Mouse (Mus musculus) naive thymus-derived CD4-positive, alpha-beta T cell, adult 5 months (primary cell): ENCODE measurements around the gene Gnb3. TPM values are rescaled to one million over a fixed set of nuclear protein-coding genes. Genes with fewer than 3 reads are reported as not detected.

Experiments
- polyA plus RNA-seq: library from polyadenylated mRNA; unstranded; fragments of 100-300 nt; shearing (Covaris generic); gene quantifications from one replicate; pipeline ENCODE4 v1.2.1, GENCODE M21; 2017

Gnb3 gene
- polyA plus RNA-seq = not detected

DNA sequence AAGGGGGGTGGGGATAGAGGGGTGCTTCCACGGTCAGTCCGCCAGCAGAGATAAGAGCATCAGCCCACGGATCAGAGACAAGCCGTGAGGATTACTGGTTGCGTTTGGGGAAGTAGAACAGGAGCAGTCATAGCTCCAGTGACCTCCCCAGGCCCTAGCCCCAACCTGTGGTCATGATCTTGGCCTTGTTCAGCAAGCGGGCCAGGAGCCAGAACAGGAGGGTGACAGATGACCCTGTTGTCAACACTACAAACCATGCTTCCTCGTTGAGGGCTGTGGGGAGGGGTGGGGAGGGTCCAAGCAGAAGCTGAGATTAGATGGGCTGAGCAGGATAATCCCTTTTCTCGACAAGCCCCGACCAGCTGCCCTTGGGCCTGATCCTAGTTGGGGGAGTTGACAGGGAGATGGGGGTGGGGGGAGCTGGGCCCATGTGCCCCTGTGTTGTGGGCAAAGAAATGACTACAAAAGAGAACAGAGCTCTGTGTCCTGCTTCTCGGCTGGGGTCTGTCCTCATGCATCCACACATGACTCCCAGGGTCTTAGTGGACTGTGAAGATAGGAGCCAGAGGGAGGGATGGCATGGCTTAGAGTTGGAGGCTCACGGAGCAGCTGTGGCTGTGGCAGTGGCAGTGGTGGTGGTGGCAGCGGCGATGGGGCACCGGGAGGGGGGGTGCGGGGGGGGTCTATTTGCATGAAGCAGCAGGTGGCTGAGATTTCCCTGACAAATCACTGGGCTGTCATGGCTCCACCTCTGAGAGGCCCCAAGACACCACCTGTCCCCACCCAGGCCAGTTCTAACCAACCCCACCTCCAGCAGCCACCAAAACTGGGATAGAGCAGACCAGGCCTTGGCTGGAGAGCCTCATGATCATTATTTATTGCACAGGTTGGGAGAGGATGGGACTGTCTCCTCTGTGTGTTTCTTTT is at the start of gene Gnb3:
Gene Gnb3, minus strand, starts transcription at position 35 of the 927 bp plus-strand sequence.

GRCm38 (mm10) chr6:124887986-124888385 is 47.9 kb upstream of the Gnb3 start, which contains the start of gene Cd4:
Gene Cd4, minus strand, starts transcription at chr6:124888221.

DNA sequence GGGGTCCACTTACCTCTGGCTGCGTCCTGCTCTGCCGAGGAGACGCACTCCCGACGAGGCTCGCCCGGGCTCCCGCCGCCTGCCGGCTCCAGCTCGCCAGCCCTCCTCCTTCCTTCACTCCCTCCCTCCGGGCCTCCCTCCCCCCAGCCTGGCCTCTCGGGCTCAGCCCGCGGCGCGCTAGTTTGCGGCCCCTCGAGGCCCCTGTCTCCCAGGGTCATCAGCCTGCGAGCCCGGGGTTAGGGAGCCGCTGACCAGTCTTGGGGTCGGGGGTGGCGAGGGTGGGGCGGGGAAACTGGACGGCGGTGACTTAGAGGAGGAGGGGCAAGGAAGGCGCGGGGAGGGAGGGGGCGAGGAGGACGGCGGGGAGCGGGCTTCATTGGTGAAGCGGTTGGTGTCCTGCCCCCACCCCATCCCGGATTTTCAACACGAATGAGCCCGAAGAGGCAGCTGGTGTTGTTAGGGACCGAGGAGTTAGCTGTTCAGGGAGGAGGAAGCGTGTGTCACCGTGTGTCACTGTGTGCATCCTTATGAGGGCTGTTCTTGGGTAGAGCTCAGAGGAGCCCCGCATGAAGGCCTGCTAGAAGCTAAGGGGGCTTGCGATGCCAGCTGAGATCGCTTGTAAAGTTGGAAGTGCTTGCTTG is 23.7 kb upstream of the Gnb3 start, which contains the start of gene Gpr162:
Gene Gpr162, minus strand, starts transcription at position 326 of the 641 bp plus-strand sequence.

GRCm38 (mm10) chr6:124856916-124857839 is 17.1 kb upstream of the Gnb3 start, which contains the start of gene P3h3:
Gene P3h3, minus strand, starts transcription at chr6:124857752.

GRCm38 (mm10) chr6:124828868-124829798 is 10.9 kb downstream of the Gnb3 start, which contains the start of the genes Usp5 and Cdca3:
Gene Usp5, minus strand, starts transcription at chr6:124829484.
Gene Cdca3, plus strand, starts transcription at chr6:124829547.

GRCm38 (mm10) chr6:124813933-124814332 is 26.1 kb downstream of the Gnb3 start, which contains the start of gene Tpi1:
Gene Tpi1, minus strand, starts transcription at chr6:124814296.

GRCm38 (mm10) chr6:124808358-124809012 is 31.6 kb downstream of the Gnb3 start, which contains the start of gene Spsb2:
Gene Spsb2, plus strand, starts transcription at chr6:124808661.

Other genes with a start within 250 kb of the Gnb3 start
- not detected for gene C1s2, start 204.2 kb downstream of the Gnb3 start, polyA plus RNA-seq
- 54.5 TPM for gene Lpcat3, start 177.2 kb downstream of the Gnb3 start, polyA plus RNA-seq
- 347 TPM for gene Emg1, start 128.1 kb downstream of the Gnb3 start, polyA plus RNA-seq
- gene Phb2, start 127.9 kb downstream of the Gnb3 start, polyA plus RNA-seq = 133 TPM
- gene Ptpn6, start 101.6 kb downstream of the Gnb3 start, polyA plus RNA-seq = 209 TPM
- gene Grcc10, start 98.9 kb downstream of the Gnb3 start, polyA plus RNA-seq = 275 TPM
- gene Gm45234, start 84.3 kb downstream of the Gnb3 start, polyA plus RNA-seq = not detected
- gene Atn1, start 83.8 kb downstream of the Gnb3 start, polyA plus RNA-seq = 40.2 TPM
- 2.5 TPM for gene Eno2, start 70.6 kb downstream of the Gnb3 start, polyA plus RNA-seq
- 2.6 TPM for gene Lrrc23, start 60.5 kb downstream of the Gnb3 start, polyA plus RNA-seq
- 1.4 TPM for gene Spsb2, start 31.6 kb downstream of the Gnb3 start, polyA plus RNA-seq
- gene Tpi1, start 26.0 kb downstream of the Gnb3 start, polyA plus RNA-seq = 40.1 TPM
- gene Usp5, start 10.8 kb downstream of the Gnb3 start, polyA plus RNA-seq = 90.0 TPM
- 4.0 TPM for gene Cdca3, start 10.7 kb downstream of the Gnb3 start, polyA plus RNA-seq
- not detected for gene P3h3, start 17.5 kb upstream of the Gnb3 start, polyA plus RNA-seq
- gene Gpr162, start 23.7 kb upstream of the Gnb3 start, polyA plus RNA-seq = 0.10 TPM
- gene Cd4, start 47.9 kb upstream of the Gnb3 start, polyA plus RNA-seq = 550 TPM
- gene Lag3, start 71.4 kb upstream of the Gnb3 start, polyA plus RNA-seq = not detected
- gene Ptms, start 79.8 kb upstream of the Gnb3 start, polyA plus RNA-seq = 7.9 TPM
- 126 TPM for gene Mlf2, start 91.1 kb upstream of the Gnb3 start, polyA plus RNA-seq
- gene Cops7a, start 125.3 kb upstream of the Gnb3 start, polyA plus RNA-seq = 42.9 TPM
- gene Pianp, start 156.4 kb upstream of the Gnb3 start, polyA plus RNA-seq = not detected
- 64.7 TPM for gene Zfp384, start 168.9 kb upstream of the Gnb3 start, polyA plus RNA-seq
- gene Ing4, start 199.5 kb upstream of the Gnb3 start, polyA plus RNA-seq = 74.8 TPM
- gene Acrbp, start 209.4 kb upstream of the Gnb3 start, polyA plus RNA-seq = 11.1 TPM
- 3.6 TPM for gene Lpar5, start 227.6 kb upstream of the Gnb3 start, polyA plus RNA-seq